Mouse (Mus musculus) limb, embryonic 13.5 days (tissue): ENCODE measurements around the gene Ppox. TPM values are rescaled to one million over a fixed set of nuclear protein-coding genes. Genes with fewer than 3 reads are reported as not detected.
"Not testable (repeated sequence)": the region's sequence is repeated elsewhere in the genome, so short reads cannot be mapped to it uniquely, and the experiment has no call there.

Experiments
- ATAC-seq: fragments of 200-750 bp; cut with Nextera tagmentation; 2 replicates; pipeline ENCODE4 v1.8.0; 2017; ENCODE audit warnings: low read depth, moderate number of reproducible peaks, moderate TSS enrichment; ENCODE audit not compliant: low FRiP score
- H3K27ac ChIP-seq: fragments of 300-500 bp; sonication (generic); 2 replicates; pipeline ENCODE4 v1.5.1; 2015; ENCODE audit warnings: inconsistent platforms, mild to moderate bottlenecking, moderate library complexity
- H3K27me3 ChIP-seq: fragments of 300-500 bp; sonication (generic); 2 replicates; pipeline ENCODE4 v1.6.1; 2015; ENCODE audit warnings: mild to moderate bottlenecking, inconsistent platforms
- H3K36me3 ChIP-seq: fragments of 300-500 bp; sonication (generic); 2 replicates; pipeline ENCODE4 v1.6.1; 2015; ENCODE audit warnings: inconsistent platforms, mild to moderate bottlenecking, moderate library complexity
- H3K4me1 ChIP-seq: fragments of 300-500 bp; sonication (generic); 2 replicates; pipeline ENCODE4 v1.6.1; 2015; ENCODE audit warnings: inconsistent platforms
- H3K4me2 ChIP-seq: fragments of 300-500 bp; sonication (generic); replicated peaks from 2 replicates; pipeline ENCODE4 v1.6.1; 2015; ENCODE audit warnings: inconsistent platforms, mild to moderate bottlenecking, moderate library complexity
- H3K4me3 ChIP-seq: fragments of 300-500 bp; sonication (generic); 2 replicates; pipeline ENCODE4 v1.5.1; 2015; ENCODE audit warnings: moderate library complexity, mild to moderate bottlenecking, inconsistent platforms
- H3K9ac ChIP-seq: fragments of 300-500 bp; sonication (generic); 2 replicates; pipeline ENCODE4 v1.6.1; 2015; ENCODE audit warnings: mild to moderate bottlenecking, inconsistent platforms
- H3K9me3 ChIP-seq: fragments of 300-500 bp; sonication (generic); 2 replicates; pipeline ENCODE4 v1.6.1; 2016; ENCODE audit warnings: inconsistent platforms
- WGBS: fragments of 180-500 bp; shearing (Covaris S2); methylation state at CpG from one replicate; pipeline ENCODE4 v1.1.7; 2015; 5-methylcytosine and 5-hydroxymethylcytosine counted together
- polyA plus RNA-seq: library from polyadenylated mRNA; unstranded; fragments of >200 nt; fragmentation: Nextera tagmentation; extraction: Ambion mirVana; gene quantifications from 2 replicates; pipeline ENCODE4 v1.2.1, GENCODE M21; 2015

Gene Ppox
- polyA plus RNA-seq, 1 experiment from 2014 or later: 77.4 TPM

DNA sequence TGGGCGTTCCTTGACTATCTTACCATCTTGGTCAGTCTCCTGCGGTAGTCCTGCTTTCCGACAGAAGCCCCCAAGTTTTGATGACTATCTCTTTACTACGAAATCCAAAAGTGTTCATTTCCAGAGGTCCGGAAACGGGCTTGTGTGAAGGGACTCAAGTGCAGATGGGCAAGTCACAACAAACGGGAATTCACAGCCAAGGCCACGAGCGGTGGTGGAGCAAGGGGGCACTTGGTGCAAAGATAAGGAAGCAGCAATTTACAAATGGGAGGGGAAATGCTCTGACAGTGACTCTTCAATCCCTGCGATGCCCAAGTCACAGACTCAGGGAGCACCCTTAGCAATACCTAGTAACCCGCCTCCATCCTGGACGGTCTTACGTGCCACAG is 33.5 kb downstream of the Ppox start:
- peak overlapping the region; percentile 48; the same call in 1 of the 2 replicates for H3K9ac ChIP-seq
- WGBS: 12% methylated on average over 13 of the region's 13 CpGs
- peak overlapping the region; percentile 84 for H3K4me2 ChIP-seq

DNA sequence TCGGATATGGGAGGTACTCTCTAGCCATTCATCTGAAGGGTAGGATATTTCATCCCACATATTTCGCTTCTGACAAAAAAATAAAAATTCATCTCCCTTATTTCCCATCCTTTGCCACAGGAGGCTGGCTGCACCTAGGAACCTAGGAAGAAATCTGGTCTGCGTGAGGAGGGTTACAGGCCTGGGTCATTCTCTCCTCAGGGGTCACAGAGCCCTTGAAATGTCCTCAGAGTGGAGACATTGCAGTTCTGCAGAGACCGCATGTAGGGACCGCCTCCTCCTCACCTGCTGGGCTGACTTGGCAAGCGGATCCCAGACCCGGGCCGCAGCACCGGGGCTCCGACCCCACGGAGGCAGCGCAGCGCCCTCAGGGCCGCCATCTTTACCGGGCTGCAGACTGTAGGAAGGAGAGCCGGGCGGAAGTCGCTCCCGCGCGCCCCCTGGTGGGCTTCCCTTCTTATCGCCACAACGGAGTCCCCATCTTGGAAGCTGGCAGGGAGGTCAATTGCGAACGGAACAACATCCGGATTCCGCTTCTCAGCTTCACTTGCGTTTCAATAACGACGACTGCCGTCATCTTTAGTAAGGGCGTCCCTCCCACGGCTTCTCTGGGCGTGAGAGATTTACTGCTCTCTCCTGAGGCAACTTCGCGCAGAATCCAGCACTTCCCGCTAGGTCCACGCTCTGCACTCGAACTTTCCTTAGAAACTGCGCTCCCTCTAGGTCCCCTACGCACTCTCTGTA is 34.1 kb downstream of the Ppox start:
- Histone ChIP-seq H3K27me3 (no peaks in the 10 kb centered on the region), H3K36me3 (peaks cover 34% of the 10 kb centered on the region), H3K4me1 (peaks cover 57% of the 10 kb centered on the region), H3K27ac (peak overlapping the region; percentile 90), H3K4me3 (peak overlapping the region; percentile 81), H3K9me3 (no peaks in the 10 kb centered on the region), H3K9ac (peak overlapping the region; percentile 90), H3K4me2 (peak overlapping the region; percentile 84)
- WGBS: under 1% methylated on average over 41 of the region's 41 CpGs
- peak; percentile 92 for ATAC-seq

More for the DNA sequence above, 33.5 kb downstream of the Ppox start:
- no peaks in the 10 kb centered on the region for H3K27me3 ChIP-seq
- H3K9me3 ChIP-seq: no peaks in the 10 kb centered on the region
- peak; percentile 1; the same call in 1 of the 2 replicates for ATAC-seq
- peaks cover 62% of the 10 kb centered on the region for H3K4me1 ChIP-seq
- H3K27ac ChIP-seq: peak overlapping the region; percentile 90
- H3K4me3 ChIP-seq: peak overlapping the region; percentile 81
- peaks cover 28% of the 10 kb centered on the region for H3K36me3 ChIP-seq

DNA sequence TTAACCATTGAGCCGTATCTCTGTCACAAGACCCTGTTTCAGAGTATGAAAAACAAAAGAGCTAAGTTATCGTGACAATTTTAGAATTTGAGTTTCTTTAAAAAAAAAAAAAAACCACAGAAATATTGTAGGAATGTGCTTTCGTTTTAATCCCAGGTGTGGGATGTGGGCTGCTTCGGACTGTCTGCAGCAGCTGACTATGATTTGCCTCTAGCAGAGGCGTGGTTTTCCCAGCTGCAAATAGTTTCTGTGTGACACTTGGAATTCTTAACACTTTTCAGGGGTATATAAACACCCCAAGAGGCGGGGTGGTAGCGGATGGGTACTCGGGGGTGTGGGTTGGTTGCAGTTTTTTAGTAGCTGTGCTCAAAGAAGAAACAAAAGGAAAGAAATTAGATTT is 35.6 kb downstream of the Ppox start:
- H3K36me3 ChIP-seq: peaks cover 49% of the 10 kb centered on the region
- H3K4me1 ChIP-seq: peaks cover 41% of the 10 kb centered on the region
- WGBS: 78% methylated on average over 8 of the region's 8 CpGs
- H3K9ac ChIP-seq: peak overlapping the region; percentile 19; the same call in 1 of the 2 replicates
- peak overlapping the region; percentile 84 for H3K4me2 ChIP-seq
- no peaks in the 10 kb centered on the region for H3K9me3 ChIP-seq
- ATAC-seq: no peak
- no peak overlapping the region for H3K27ac ChIP-seq
- no peak overlapping the region for H3K4me3 ChIP-seq
- H3K27me3 ChIP-seq: no peaks in the 10 kb centered on the region

DNA sequence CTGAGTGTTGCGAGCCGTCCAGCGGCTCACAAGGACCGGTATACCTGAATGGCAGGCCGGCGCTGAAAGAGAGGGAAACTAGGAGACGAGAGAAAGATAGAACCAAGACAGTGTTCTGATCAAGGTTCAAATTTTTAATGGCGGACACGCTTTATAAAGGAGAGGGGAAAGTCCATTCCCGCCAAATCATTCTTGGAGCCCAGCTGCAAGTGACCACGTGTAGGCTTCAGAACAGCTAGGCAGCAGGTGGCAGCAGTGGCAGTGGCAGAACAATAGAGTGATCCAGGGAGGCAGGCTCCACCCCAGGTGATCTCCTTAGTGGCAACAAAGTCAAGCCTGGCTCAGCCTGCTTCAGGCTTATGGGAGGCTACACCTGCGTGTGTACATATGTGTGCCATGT is 39.0 kb downstream of the Ppox start:
- WGBS: 86% methylated on average over 12 of the region's 12 CpGs
- Histone ChIP-seq H3K4me1 (peaks cover 15% of the 10 kb centered on the region), H3K36me3 (peaks cover 83% of the 10 kb centered on the region)
- not testable (repeated sequence) for H3K27me3 ChIP-seq, H3K27ac ChIP-seq, ATAC-seq, H3K4me3 ChIP-seq, H3K9me3 ChIP-seq, H3K9ac ChIP-seq, H3K4me2 ChIP-seq

DNA sequence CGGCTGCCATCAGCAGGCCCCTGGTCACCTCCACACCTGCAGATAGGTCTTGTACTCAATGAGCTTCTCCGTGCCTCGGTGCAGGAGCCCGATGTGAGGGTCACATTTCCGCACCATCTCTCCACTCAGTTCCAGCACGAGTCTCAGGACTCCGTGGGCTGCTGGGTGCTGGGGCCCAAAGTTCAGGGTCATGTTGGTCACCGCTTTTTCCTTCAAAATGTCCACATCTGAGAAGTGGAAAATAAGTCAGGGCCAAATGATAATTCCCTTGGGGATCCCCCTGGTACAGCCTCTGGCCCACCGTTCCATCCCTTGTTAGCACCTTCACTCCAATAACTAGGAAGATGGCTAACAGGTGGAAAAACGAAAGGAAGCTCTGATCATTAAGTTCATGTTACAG is 40.1 kb downstream of the Ppox start:
- peaks cover 9% of the 10 kb centered on the region for H3K4me1 ChIP-seq
- no peak overlapping the region for H3K27ac ChIP-seq
- no peak overlapping the region for H3K4me3 ChIP-seq
- 86% methylated on average over 10 of the region's 10 CpGs for WGBS
- no peak overlapping the region for H3K9ac ChIP-seq
- no peaks in the 10 kb centered on the region for H3K9me3 ChIP-seq
- H3K27me3 ChIP-seq: no peaks in the 10 kb centered on the region
- no peak overlapping the region for H3K4me2 ChIP-seq
- ATAC-seq: no peak
- peaks cover 93% of the 10 kb centered on the region for H3K36me3 ChIP-seq

DNA sequence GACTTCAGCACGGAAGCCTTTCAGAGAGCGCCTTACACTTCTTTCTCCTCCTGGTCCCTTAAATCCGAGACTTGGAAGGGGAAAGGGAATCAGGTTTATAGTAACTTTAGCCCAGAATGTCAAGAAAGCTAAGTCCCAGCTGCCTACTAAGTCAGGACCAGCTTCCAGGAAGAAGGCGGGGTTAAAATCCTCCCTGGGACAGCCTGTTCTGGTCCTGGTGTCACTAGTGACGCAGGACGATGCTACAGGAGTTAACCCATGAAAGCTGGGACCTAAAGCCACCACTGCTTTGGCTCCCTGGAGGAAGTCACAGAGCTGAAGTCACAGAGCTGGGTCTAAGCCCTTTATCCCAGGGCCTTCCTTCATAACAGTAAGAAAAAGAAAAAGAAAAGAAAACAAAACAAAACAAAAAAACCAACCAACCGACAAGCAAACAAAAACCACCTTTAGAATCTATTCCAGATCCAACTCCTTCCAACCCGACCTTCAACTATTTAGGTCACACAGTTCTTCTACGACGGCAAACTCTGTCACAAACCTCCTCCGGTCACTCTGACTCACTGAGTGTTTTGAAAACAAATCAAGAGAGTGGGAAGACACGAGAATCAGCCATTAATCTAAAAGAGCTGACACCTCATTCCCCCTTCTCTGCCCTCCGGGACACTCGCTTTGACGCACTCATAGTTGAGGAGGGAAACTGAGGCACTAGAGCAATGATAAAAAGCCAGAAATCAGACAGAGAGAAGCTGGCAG is 40.8 kb downstream of the Ppox start:
- no peak for ATAC-seq
- no peaks in the 10 kb centered on the region for H3K9me3 ChIP-seq
- H3K27ac ChIP-seq: no peak overlapping the region
- no peaks in the 10 kb centered on the region for H3K27me3 ChIP-seq
- peaks cover 96% of the 10 kb centered on the region for H3K36me3 ChIP-seq
- no peak overlapping the region for H3K4me2 ChIP-seq
- H3K4me3 ChIP-seq: no peak overlapping the region
- peaks cover 3% of the 10 kb centered on the region; the same call in 1 of the 2 replicates for H3K4me1 ChIP-seq
- 83% methylated on average over 15 of the region's 15 CpGs for WGBS
- H3K9ac ChIP-seq: 0 out of 2 replicates have a peak overlapping the region, but pooled peaks have one; percentile 19

DNA sequence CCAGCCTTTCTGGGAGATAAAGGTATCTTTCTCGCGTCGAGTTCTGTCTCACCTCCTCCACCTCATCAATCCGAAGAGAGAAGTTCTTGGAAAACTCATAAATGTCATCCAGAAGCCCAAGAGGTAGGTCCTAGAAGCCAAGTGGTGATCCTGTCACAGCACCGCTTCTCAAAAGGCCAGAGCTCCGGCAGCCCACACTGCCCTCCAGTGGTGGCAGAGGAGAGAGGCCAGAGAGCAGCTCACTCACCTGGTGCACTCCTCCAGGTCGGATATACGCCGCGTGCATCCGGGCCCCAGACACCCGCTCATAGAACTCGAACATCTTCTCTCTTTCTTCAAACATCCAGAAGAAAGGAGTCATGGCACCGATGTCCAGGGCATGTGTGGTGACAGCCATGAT is 42.5 kb downstream of the Ppox start:
- no peak overlapping the region for H3K4me2 ChIP-seq
- ATAC-seq: no peak
- no peaks in the 10 kb centered on the region for H3K9me3 ChIP-seq
- H3K9ac ChIP-seq: no peak overlapping the region
- H3K4me3 ChIP-seq: no peak overlapping the region
- H3K27ac ChIP-seq: no peak overlapping the region
- no peaks in the 10 kb centered on the region for H3K27me3 ChIP-seq
- 73% methylated on average over 14 of the region's 14 CpGs for WGBS
- no peaks in the 10 kb centered on the region for H3K4me1 ChIP-seq
- peaks cover 99% of the 10 kb centered on the region for H3K36me3 ChIP-seq

DNA sequence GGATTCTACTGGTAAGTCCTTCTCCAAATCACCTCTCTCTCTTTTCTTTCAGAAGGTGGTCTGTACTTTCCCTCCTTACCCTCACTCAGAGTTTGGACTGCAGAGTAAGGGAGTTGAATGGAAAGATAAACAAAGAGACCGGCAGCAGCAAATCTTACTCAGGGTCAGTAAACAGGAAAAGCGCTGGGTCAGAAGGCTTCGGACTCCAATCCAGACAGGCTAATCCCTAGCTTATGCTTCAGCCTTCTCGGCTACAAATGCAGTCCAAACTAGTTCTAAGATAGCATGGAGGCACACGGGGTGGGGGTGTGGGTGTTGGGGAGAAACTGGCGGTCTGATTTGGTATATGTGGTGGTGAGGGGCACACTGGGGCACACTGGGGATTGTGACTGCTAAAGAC is 43.5 kb downstream of the Ppox start:
- Histone ChIP-seq H3K27me3 (no peaks in the 10 kb centered on the region), H3K9ac (no peak overlapping the region), H3K4me2 (no peak overlapping the region), H3K36me3 (peaks cover 92% of the 10 kb centered on the region), H3K4me1 (no peaks in the 10 kb centered on the region), H3K4me3 (no peak overlapping the region), H3K27ac (no peak overlapping the region), H3K9me3 (no peaks in the 10 kb centered on the region)
- ATAC-seq: no peak
- WGBS: 90% methylated on average over 6 of the region's 6 CpGs

DNA sequence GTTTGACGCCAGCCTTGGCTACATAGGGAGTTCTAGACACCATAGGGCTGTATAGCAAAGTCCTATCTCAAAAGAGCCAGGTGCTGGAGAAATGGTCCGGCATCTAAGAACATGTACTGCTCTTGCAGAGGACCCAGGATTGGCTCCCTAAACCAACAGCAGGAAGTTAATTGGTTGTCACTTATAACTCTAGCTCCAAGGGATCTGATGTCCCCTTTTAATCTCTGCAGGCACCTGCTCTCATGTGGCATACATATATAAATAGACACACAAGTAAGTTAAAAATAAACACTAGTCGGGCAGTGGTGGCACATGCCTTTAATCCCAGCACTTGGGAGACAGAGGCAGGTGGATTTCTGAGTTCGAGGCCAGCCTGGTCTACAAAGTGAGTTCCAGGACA is 45.2 kb downstream of the Ppox start:
- Histone ChIP-seq H3K9me3 (no peaks in the 10 kb centered on the region), H3K4me1 (peaks cover 4% of the 10 kb centered on the region), H3K4me2 (no peak overlapping the region), H3K27ac (no peak overlapping the region), H3K27me3 (no peaks in the 10 kb centered on the region), H3K36me3 (peaks cover 75% of the 10 kb centered on the region), H3K9ac (no peak overlapping the region), H3K4me3 (no peak overlapping the region)
- WGBS: 93% methylated on average over 4 of the region's 4 CpGs
- ATAC-seq: no peak

DNA sequence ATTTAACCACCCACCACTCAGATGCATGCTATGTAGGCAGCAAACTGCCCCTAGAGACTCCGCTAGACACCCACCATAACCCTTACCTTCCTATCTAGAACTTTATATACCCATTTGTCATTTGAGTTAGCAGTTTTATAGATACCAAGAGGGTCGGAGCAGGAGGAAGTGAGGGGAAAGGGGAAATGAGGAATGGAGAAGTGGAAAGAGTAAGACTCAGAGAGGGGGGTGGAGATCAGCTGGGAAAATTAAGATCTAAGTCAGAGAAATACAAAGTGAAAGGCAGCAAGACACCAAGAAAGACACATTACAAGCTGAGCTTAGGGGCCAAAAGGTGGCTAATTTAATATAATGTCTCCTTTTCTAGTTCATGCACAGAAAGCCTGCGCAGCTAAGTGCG is 46.4 kb downstream of the Ppox start:
- ATAC-seq: no peak
- WGBS: 84% methylated on average over 4 of the region's 4 CpGs
- Histone ChIP-seq H3K9me3 (no peaks in the 10 kb centered on the region), H3K4me3 (no peak overlapping the region), H3K27ac (no peak overlapping the region), H3K9ac (no peak overlapping the region), H3K27me3 (no peaks in the 10 kb centered on the region), H3K4me2 (no peak overlapping the region), H3K36me3 (peaks cover 63% of the 10 kb centered on the region), H3K4me1 (peaks cover 16% of the 10 kb centered on the region)

DNA sequence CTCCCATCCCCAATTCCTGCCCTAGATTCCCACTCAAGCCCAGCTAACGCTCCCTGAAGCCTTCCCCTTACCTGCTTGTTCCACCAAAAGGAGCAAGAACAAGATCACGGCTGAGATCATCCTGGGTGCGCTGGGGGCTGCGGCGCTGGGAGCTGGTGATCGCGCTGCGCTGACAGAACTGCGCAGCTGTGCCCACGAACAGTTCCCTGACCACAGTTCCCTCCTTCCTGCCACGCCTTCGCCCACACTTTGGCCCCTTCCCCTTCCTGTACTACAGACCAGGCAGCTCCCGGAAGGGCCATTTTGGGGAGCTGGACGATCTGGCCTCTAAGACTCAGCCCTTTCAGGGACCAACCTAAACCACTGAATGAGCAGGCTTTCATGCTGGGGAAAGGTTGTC is 46.9 kb downstream of the Ppox start, which contains the start of gene Fcer1g:
TSS of gene Fcer1g (minus strand) at position 240 of the 400 bp plus-strand sequence.
- no peak within 1 kb of the TSS for H3K4me2 ChIP-seq
- no peaks in the 10 kb centered on the region for H3K9me3 ChIP-seq
- H3K27me3 ChIP-seq: no peaks in the 10 kb centered on the region
- ATAC-seq: no peak
- H3K36me3 ChIP-seq: peaks cover 58% of the 10 kb centered on the region
- WGBS: 93% methylated on average over 14 of the region's 14 CpGs
- H3K4me3 ChIP-seq: no peak within 1 kb of the TSS
- peaks cover 16% of the 10 kb centered on the region for H3K4me1 ChIP-seq
- no peak within 1 kb of the TSS for H3K9ac ChIP-seq
- H3K27ac ChIP-seq: no peak within 1 kb of the TSS
